Mouse (Mus musculus): ENCODE results near the gene Atp2a2. TPM values are rescaled to one million over a fixed set of nuclear protein-coding genes. Genes with fewer than 3 reads are reported as not detected.

The Atp2a2 gene
- polyA plus RNA-seq, 1 experiment from 2014 or later, result 74.1 TPM

GRCm38 (mm10) chr5:122439400-122440094 is 62.5 kb downstream of the Atp2a2 start:
- Histone ChIP-seq H3K27me3 (ENCODE audit: control insufficient read depth, insufficient read depth, low read length) (no peaks in the 10 kb centered on the region), H3K4me2 (replicated peaks) (no peak overlapping the region), H3K4me3 (replicated peaks; ENCODE audit: low read length) (no peak overlapping the region), H3K27ac (no peak overlapping the region), H3K36me3 (replicated peaks; ENCODE audit: control insufficient read depth, insufficient read depth) (peaks cover 100% of the 10 kb centered on the region), H3K9me3 (ENCODE audit: control insufficient read depth, low read length) (no peaks in the 10 kb centered on the region), H3K4me1 (replicated peaks; ENCODE audit: control insufficient read depth, insufficient read depth, low read length) (no peaks in the 10 kb centered on the region), H3K9ac (no peak overlapping the region)
- WGBS, result 87% methylated on average over 19 of the region's 19 CpGs
- no peak for ATAC-seq (ENCODE audit: low FRiP score)
- DNase-seq (ENCODE audit: low spot score), result no peak

GRCm38 (mm10) chr5:122434541-122434940 is 67.5 kb downstream of the Atp2a2 start:
- no peak for ATAC-seq (ENCODE audit: low FRiP score)
- no peaks in the 10 kb centered on the region for H3K4me1 ChIP-seq (replicated peaks; ENCODE audit: control insufficient read depth, insufficient read depth, low read length)
- WGBS, result 80% methylated on average over 4 of the region's 4 CpGs

GRCm38 (mm10) chr5:122431221-122431620 is 70.8 kb downstream of the Atp2a2 start:
- DNase-seq (ENCODE audit: low spot score) (no peak), ATAC-seq (ENCODE audit: low FRiP score) (no peak)
- Histone ChIP-seq H3K36me3 (replicated peaks; ENCODE audit: control insufficient read depth, insufficient read depth) (peaks cover 85% of the 10 kb centered on the region), H3K27me3 (ENCODE audit: control insufficient read depth, insufficient read depth, low read length) (no peaks in the 10 kb centered on the region), H3K4me2 (replicated peaks) (no peak overlapping the region), H3K4me1 (replicated peaks; ENCODE audit: control insufficient read depth, insufficient read depth, low read length) (no peaks in the 10 kb centered on the region), H3K9me3 (ENCODE audit: control insufficient read depth, low read length) (no peaks in the 10 kb centered on the region), H3K27ac (no peak overlapping the region), H3K9ac (no peak overlapping the region), H3K4me3 (replicated peaks; ENCODE audit: low read length) (no peak overlapping the region)
- 97% methylated on average over 8 of the region's 8 CpGs for WGBS

More at GRCm38 (mm10) chr5:122434541-122434940, 67.5 kb downstream of the Atp2a2 start:
- Histone ChIP-seq H3K27me3 (ENCODE audit: control insufficient read depth, insufficient read depth, low read length) (no peaks in the 10 kb centered on the region), H3K27ac (no peak overlapping the region), H3K9me3 (ENCODE audit: control insufficient read depth, low read length) (no peaks in the 10 kb centered on the region), H3K4me2 (replicated peaks) (no peak overlapping the region), H3K36me3 (replicated peaks; ENCODE audit: control insufficient read depth, insufficient read depth) (peaks cover 100% of the 10 kb centered on the region), H3K4me3 (replicated peaks; ENCODE audit: low read length) (no peak overlapping the region), H3K9ac (no peak overlapping the region)
- no peak for DNase-seq (ENCODE audit: low spot score)

- Histone ChIP-seq H3K4me2 (replicated peaks) (no peak overlapping the region), H3K9ac (no peak overlapping the region), H3K27me3 (ENCODE audit: control insufficient read depth, insufficient read depth, low read length) (no peaks in the 10 kb centered on the region), H3K4me3 (replicated peaks; ENCODE audit: low read length) (no peak overlapping the region), H3K4me1 (replicated peaks; ENCODE audit: control insufficient read depth, insufficient read depth, low read length) (no peaks in the 10 kb centered on the region), H3K27ac (no peak overlapping the region), H3K36me3 (replicated peaks; ENCODE audit: control insufficient read depth, insufficient read depth) (peaks cover 75% of the 10 kb centered on the region), H3K9me3 (ENCODE audit: control insufficient read depth, low read length) (no peaks in the 10 kb centered on the region)
- ATAC-seq (ENCODE audit: low FRiP score) (no peak), DNase-seq (ENCODE audit: low spot score) (no peak)
- 93% methylated on average over 4 of the region's 4 CpGs for WGBS
Measured at GRCm38 (mm10) chr5:122430036-122430775, 71.8 kb downstream of the Atp2a2 start.

GRCm38 (mm10) chr5:122425550-122425949 is 76.5 kb downstream of the Atp2a2 start:
- H3K9ac ChIP-seq, result no peak overlapping the region
- H3K27ac ChIP-seq, result no peak overlapping the region
- no peaks in the 10 kb centered on the region for H3K9me3 ChIP-seq (ENCODE audit: control insufficient read depth, low read length)
- ATAC-seq (ENCODE audit: low FRiP score) (no peak), DNase-seq (ENCODE audit: low spot score) (no peak)
- peaks cover 20% of the 10 kb centered on the region for H3K4me1 ChIP-seq (replicated peaks; ENCODE audit: control insufficient read depth, insufficient read depth, low read length)
- H3K27me3 ChIP-seq (ENCODE audit: control insufficient read depth, insufficient read depth, low read length), result no peaks in the 10 kb centered on the region
- peaks cover 29% of the 10 kb centered on the region for H3K36me3 ChIP-seq (replicated peaks; ENCODE audit: control insufficient read depth, insufficient read depth)
- no peak overlapping the region for H3K4me3 ChIP-seq (replicated peaks; ENCODE audit: low read length)
- H3K4me2 ChIP-seq (replicated peaks), result no peak overlapping the region
- WGBS, result 88% methylated on average over 2 of the region's 2 CpGs

- 29% methylated on average over 15 of the region's 15 CpGs for WGBS
- H3K27ac ChIP-seq, result no peak overlapping the region
Measured at GRCm38 (mm10) chr5:122423083-122423482, 78.9 kb downstream of the Atp2a2 start.

GRCm38 (mm10) chr5:122422071-122422964 is 79.7 kb downstream of the Atp2a2 start:
- H3K27me3 ChIP-seq (ENCODE audit: control insufficient read depth, insufficient read depth, low read length), result no peaks in the 10 kb centered on the region
- peak overlapping the region; percentile 93 for H3K27ac ChIP-seq
- ATAC-seq (ENCODE audit: low FRiP score) (peak; percentile 89), DNase-seq (ENCODE audit: low spot score) (peak; percentile 92)
- H3K9me3 ChIP-seq (ENCODE audit: control insufficient read depth, low read length), result no peaks in the 10 kb centered on the region
- H3K9ac ChIP-seq, result peak overlapping the region; percentile 74
- under 1% methylated on average over 73 of the region's 73 CpGs for WGBS
- H3K4me2 ChIP-seq (replicated peaks), result peak overlapping the region; percentile 72
- no peaks in the 10 kb centered on the region for H3K36me3 ChIP-seq (replicated peaks; ENCODE audit: control insufficient read depth, insufficient read depth)
- H3K4me3 ChIP-seq (replicated peaks; ENCODE audit: low read length), result peak overlapping the region; percentile 71
- H3K4me1 ChIP-seq (replicated peaks; ENCODE audit: control insufficient read depth, insufficient read depth, low read length), result peaks cover 20% of the 10 kb centered on the region

More at GRCm38 (mm10) chr5:122423083-122423482, 78.9 kb downstream of the Atp2a2 start:
- Histone ChIP-seq H3K4me3 (replicated peaks; ENCODE audit: low read length) (peak overlapping the region; percentile 71), H3K9me3 (ENCODE audit: control insufficient read depth, low read length) (no peaks in the 10 kb centered on the region), H3K36me3 (replicated peaks; ENCODE audit: control insufficient read depth, insufficient read depth) (peaks cover 4% of the 10 kb centered on the region), H3K27me3 (ENCODE audit: control insufficient read depth, insufficient read depth, low read length) (no peaks in the 10 kb centered on the region), H3K4me2 (replicated peaks) (peak overlapping the region; percentile 72), H3K9ac (peak overlapping the region; percentile 74), H3K4me1 (replicated peaks; ENCODE audit: control insufficient read depth, insufficient read depth, low read length) (peaks cover 20% of the 10 kb centered on the region)
- no peak for ATAC-seq (ENCODE audit: low FRiP score)
- no peak for DNase-seq (ENCODE audit: low spot score)

- WGBS, result 23% methylated on average over 17 of the region's 17 CpGs
- DNase-seq (ENCODE audit: low spot score), result no peak
Measured at GRCm38 (mm10) chr5:122421271-122422068, 80.6 kb downstream of the Atp2a2 start, which contains the start of gene Anapc7. Gene Anapc7, plus strand, starts transcription at chr5:122421693.

More at GRCm38 (mm10) chr5:122421271-122422068, 80.6 kb downstream of the Atp2a2 start, which contains the start of gene Anapc7:
- Histone ChIP-seq H3K9ac (peak within 1 kb of the TSS; percentile 74), H3K27me3 (ENCODE audit: control insufficient read depth, insufficient read depth, low read length) (no peaks in the 10 kb centered on the region), H3K36me3 (replicated peaks; ENCODE audit: control insufficient read depth, insufficient read depth) (no peaks in the 10 kb centered on the region), H3K9me3 (ENCODE audit: control insufficient read depth, low read length) (no peaks in the 10 kb centered on the region), H3K4me2 (replicated peaks) (peak within 1 kb of the TSS; percentile 72), H3K4me1 (replicated peaks; ENCODE audit: control insufficient read depth, insufficient read depth, low read length) (peaks cover 20% of the 10 kb centered on the region), H3K27ac (peak within 1 kb of the TSS; percentile 93), H3K4me3 (replicated peaks; ENCODE audit: low read length) (peak within 1 kb of the TSS; percentile 71)
- peak; percentile 51; the same call in 1 of the 2 replicates for ATAC-seq (ENCODE audit: low FRiP score)

Measured in hindbrain, embryonic 14.5 days (tissue).